Mouse (Mus musculus) CH12.LX (cell line): ENCODE results near the gene Zscan21. TPM values are rescaled to one million over a fixed set of nuclear protein-coding genes. Genes with fewer than 3 reads are reported as not detected.

ENCODE experiments used
- DNase-seq: peaks from one replicate; pipeline ENCODE4 v3.0.0-alpha.2; 2013; ENCODE audit errors: extremely low read depth
- H3K27ac ChIP-seq: 2 replicates; pipeline ENCODE4 v1.5.1; 2012; ENCODE audit warnings: low read depth, mild to moderate bottlenecking, control low read depth, moderate library complexity; ENCODE audit not compliant: insufficient read depth
- H3K27me3 ChIP-seq: replicated peaks from 2 replicates; pipeline ENCODE3; 2012; ENCODE audit warnings: inconsistent platforms
- H3K36me3 ChIP-seq, 2 experiments: replicated peaks in 1 of 2; 2 replicates each; pipeline versions ENCODE3 to v1.6.1; 2012; ENCODE audit warnings: inconsistent platforms in 1 of 2, low read length in 1 of 2, mild to moderate bottlenecking in 1 of 2, mixed read lengths in 1 of 2, moderate library complexity in 1 of 2; ENCODE audit not compliant: control insufficient read depth in 1 of 2, insufficient read depth in 1 of 2
- H3K4me1 ChIP-seq, 2 experiments: 2 replicates each; pipeline ENCODE4 v1.6.1; 2012; ENCODE audit warnings: inconsistent platforms in 1 of 2, moderate library complexity in 1 of 2; ENCODE audit not compliant: insufficient read depth in 2 of 2, control insufficient read depth in 1 of 2
- H3K4me2 ChIP-seq: 2 replicates; pipeline ENCODE4 v1.6.1; 2012; ENCODE audit warnings: low read depth, mild to moderate bottlenecking, control low read depth; ENCODE audit not compliant: poor library complexity, insufficient read depth, severe bottlenecking
- H3K4me3 ChIP-seq, 3 experiments: fragments of 150-350 bp in 1 of 3; sonication (generic) in 1 of 3; replicated peaks in 1 of 3; 2 replicates each; pipeline versions ENCODE3 to v1.5.1; 2011 to 2012; ENCODE audit warnings: low read depth in 2 of 3, low read length in 2 of 3, mild to moderate bottlenecking in 2 of 3, moderate library complexity in 2 of 3, control low read depth in 1 of 3, improper control_type of control experiment in 1 of 3, inconsistent platforms in 1 of 3, mixed read lengths in 1 of 3; ENCODE audit not compliant: poor library complexity in 1 of 3
- H3K79me2 ChIP-seq: replicated peaks from 2 replicates; pipeline ENCODE4 v1.6.1; 2012; ENCODE audit warnings: mild to moderate bottlenecking, moderate library complexity; ENCODE audit not compliant: control insufficient read depth, poor library complexity, insufficient read depth, severe bottlenecking; ENCODE audit errors: extremely low read depth
- H3K9ac ChIP-seq: 2 replicates; pipeline ENCODE4 v1.6.1; 2012; ENCODE audit warnings: low read depth, mild to moderate bottlenecking, control low read depth, moderate library complexity; ENCODE audit not compliant: insufficient read depth
- H3K9me3 ChIP-seq: replicated peaks from 2 replicates; pipeline ENCODE3; 2012; ENCODE audit warnings: low read length, inconsistent platforms, mixed read lengths
- BHLHE40 ChIP-seq: IDR thresholded peaks from 2 replicates; pipeline ENCODE4 v1.6.1; 2011; ENCODE audit warnings: mild to moderate bottlenecking, low read depth, low read length, improper control_type of control experiment
- CHD1 ChIP-seq: IDR thresholded peaks from 2 replicates; pipeline ENCODE4 v1.6.1; 2012; ENCODE audit warnings: low read depth, low read length, improper control_type of control experiment, inconsistent platforms
- CHD2 ChIP-seq: IDR thresholded peaks from 2 replicates; pipeline ENCODE4 v1.6.1; 2011; ENCODE audit warnings: low read length, improper control_type of control experiment
- CTCF ChIP-seq, 2 experiments: IDR thresholded peaks in 1 of 2; conservative IDR thresholded peaks in 1 of 2; 2 replicates each; pipeline ENCODE4 v1.5.1; 2011 to 2012; ENCODE audit warnings: low read depth in 2 of 2, low read length in 2 of 2, improper control_type of control experiment in 1 of 2, inconsistent platforms in 1 of 2, mild to moderate bottlenecking in 1 of 2, moderate library complexity in 1 of 2
- E2F4 ChIP-seq: IDR thresholded peaks from 2 replicates; pipeline ENCODE4 v1.6.1; 2011; ENCODE audit warnings: low read depth, low read length, improper control_type of control experiment; ENCODE audit not compliant: insufficient replicate concordance
- ELF1 ChIP-seq: IDR thresholded peaks from 2 replicates; pipeline ENCODE4 v1.6.1; 2014; ENCODE audit warnings: low read depth, mild to moderate bottlenecking, inconsistent platforms, low read length, improper control_type of control experiment
- EP300 ChIP-seq: IDR thresholded peaks from 2 replicates; pipeline ENCODE4 v1.6.1; 2011; ENCODE audit warnings: low read length, improper control_type of control experiment
- ETS1 ChIP-seq: conservative IDR thresholded peaks from 2 replicates; pipeline ENCODE4 v1.6.1; 2012; ENCODE audit warnings: low read depth, mild to moderate bottlenecking, inconsistent platforms, low read length, improper control_type of control experiment, moderate library complexity
- GABPA ChIP-seq: IDR thresholded peaks from 2 replicates; pipeline ENCODE4 v1.6.1; 2012; ENCODE audit warnings: low read depth, low read length, improper control_type of control experiment, inconsistent platforms; ENCODE audit not compliant: insufficient replicate concordance
- HCFC1 ChIP-seq: IDR thresholded peaks from 2 replicates; pipeline ENCODE4 v1.6.1; 2012; ENCODE audit warnings: low read depth, mild to moderate bottlenecking, inconsistent platforms, low read length, improper control_type of control experiment
- IRF4 ChIP-seq: IDR thresholded peaks from 2 replicates; pipeline ENCODE4 v1.6.1; 2014; ENCODE audit warnings: low read depth, mild to moderate bottlenecking, inconsistent platforms, low read length, improper control_type of control experiment
- JUN ChIP-seq: IDR thresholded peaks from 2 replicates; pipeline ENCODE4 v1.6.1; 2011; ENCODE audit warnings: low read depth, mild to moderate bottlenecking, low read length, improper control_type of control experiment, moderate library complexity; ENCODE audit not compliant: insufficient read depth
- JUND ChIP-seq: conservative IDR thresholded peaks from 2 replicates; pipeline ENCODE4 v1.6.1; 2011; ENCODE audit warnings: low read depth, low read length, improper control_type of control experiment
- KAT2A ChIP-seq: IDR thresholded peaks from 2 replicates; pipeline ENCODE4 v1.6.1; 2012; ENCODE audit warnings: low read length, improper control_type of control experiment, inconsistent platforms; ENCODE audit not compliant: insufficient replicate concordance
- MAFK ChIP-seq: IDR thresholded peaks from 2 replicates; pipeline ENCODE4 v1.6.1; 2011; ENCODE audit warnings: low read length, improper control_type of control experiment; ENCODE audit not compliant: insufficient replicate concordance
- MAX ChIP-seq: IDR thresholded peaks from 2 replicates; pipeline ENCODE4 v1.6.1; 2011; ENCODE audit warnings: low read length, improper control_type of control experiment
- MAZ ChIP-seq: IDR thresholded peaks from 2 replicates; pipeline ENCODE4 v1.6.1; 2012; ENCODE audit warnings: low read depth, mild to moderate bottlenecking, inconsistent platforms, low read length, improper control_type of control experiment, moderate library complexity
- MEF2A ChIP-seq: IDR thresholded peaks from 2 replicates; pipeline ENCODE4 v1.6.1; 2014; ENCODE audit warnings: low read depth, mild to moderate bottlenecking, inconsistent platforms, low read length, improper control_type of control experiment, borderline replicate concordance
- MXI1 ChIP-seq: IDR thresholded peaks from 2 replicates; pipeline ENCODE4 v1.6.1; 2011; ENCODE audit warnings: mild to moderate bottlenecking, low read depth, low read length, improper control_type of control experiment
- MYC ChIP-seq: IDR thresholded peaks from 2 replicates; pipeline ENCODE4 v1.6.1; 2011; ENCODE audit warnings: low read depth, mild to moderate bottlenecking, improper control_type of control experiment, low read length
- NELFE ChIP-seq: IDR thresholded peaks from 2 replicates; pipeline ENCODE4 v1.6.1; 2011; ENCODE audit warnings: low read depth, low read length, improper control_type of control experiment
- NRF1 ChIP-seq: IDR thresholded peaks from 2 replicates; pipeline ENCODE4 v1.6.1; 2014; ENCODE audit warnings: low read depth, mild to moderate bottlenecking, inconsistent platforms, low read length, improper control_type of control experiment, moderate library complexity
- PAX5 ChIP-seq: IDR thresholded peaks from 2 replicates; pipeline ENCODE4 v1.6.1; 2012; ENCODE audit warnings: low read length, inconsistent platforms, mixed read lengths
- POLR2A ChIP-seq: IDR thresholded peaks from 2 replicates; pipeline ENCODE4 v1.6.1; 2011; ENCODE audit warnings: low read depth, mild to moderate bottlenecking, improper control_type of control experiment, low read length
- POLR2AphosphoS2 ChIP-seq: IDR thresholded peaks from 2 replicates; pipeline ENCODE4 v1.6.1; 2011; ENCODE audit warnings: low read depth, low read length, improper control_type of control experiment
- RAD21 ChIP-seq: IDR thresholded peaks from 2 replicates; pipeline ENCODE4 v1.6.1; 2011; ENCODE audit warnings: low read depth, mild to moderate bottlenecking, low read length, improper control_type of control experiment, moderate library complexity
- RCOR1 ChIP-seq: conservative IDR thresholded peaks from 2 replicates; pipeline ENCODE4 v1.6.1; 2012; ENCODE audit warnings: low read depth, mild to moderate bottlenecking, inconsistent platforms, low read length, improper control_type of control experiment
- SIN3A ChIP-seq: IDR thresholded peaks from 2 replicates; pipeline ENCODE4 v1.6.1; 2012; ENCODE audit warnings: low read length, improper control_type of control experiment, inconsistent platforms
- SMC3 ChIP-seq: IDR thresholded peaks from 2 replicates; pipeline ENCODE4 v1.6.1; 2011; ENCODE audit warnings: low read depth, low read length, improper control_type of control experiment
- TBP ChIP-seq: conservative IDR thresholded peaks from 2 replicates; pipeline ENCODE4 v1.6.1; 2011; ENCODE audit warnings: low read depth, low read length, improper control_type of control experiment
- TCF12 ChIP-seq: IDR thresholded peaks from 2 replicates; pipeline ENCODE4 v1.6.1; 2014; ENCODE audit warnings: low read depth, mild to moderate bottlenecking, inconsistent platforms, low read length, improper control_type of control experiment
- UBTF ChIP-seq: IDR thresholded peaks from 2 replicates; pipeline ENCODE4 v1.6.1; 2012; ENCODE audit warnings: low read depth, mild to moderate bottlenecking, inconsistent platforms, low read length, improper control_type of control experiment, moderate library complexity
- USF1 ChIP-seq: IDR thresholded peaks from 2 replicates; pipeline ENCODE4 v1.6.1; 2014; ENCODE audit warnings: low read depth, mild to moderate bottlenecking, inconsistent platforms, low read length, improper control_type of control experiment
- USF2 ChIP-seq: conservative IDR thresholded peaks from 2 replicates; pipeline ENCODE4 v1.6.1; 2011; ENCODE audit warnings: low read depth, low read length, improper control_type of control experiment
- ZC3H11A ChIP-seq: IDR thresholded peaks from 2 replicates; pipeline ENCODE4 v1.6.1; 2012; ENCODE audit warnings: low read depth, mild to moderate bottlenecking, inconsistent platforms, low read length, improper control_type of control experiment
- ZMIZ1 ChIP-seq: IDR thresholded peaks from 2 replicates; pipeline ENCODE4 v1.6.1; 2012; ENCODE audit warnings: low read depth, mild to moderate bottlenecking, inconsistent platforms, low read length, improper control_type of control experiment
- ZNF384 ChIP-seq: IDR thresholded peaks from 2 replicates; pipeline ENCODE4 v1.6.1; 2012; ENCODE audit warnings: low read depth, low read length, improper control_type of control experiment, inconsistent platforms
- dilution Hi-C: fragments of 300-500 bp; cut with MboI; formaldehyde crosslinking; loops from 2 replicates; pipeline ENCODE4 v1.14.3; 2020; ENCODE audit warnings: low sequenced_read_pairs; ENCODE audit not compliant: extremely low pct_unique_long_range_greater_than_20kb, extremely low pct_ligation_motif_present
- in situ Hi-C: fragments of 300-500 bp; cut with MboI; formaldehyde crosslinking; loops from 3 replicates; pipeline ENCODE4 v1.14.3; 2019; ENCODE audit warnings: low sequenced_read_pairs, low pct_ligation_motif_present, low pct_unique_long_range_greater_than_20kb, mixed read lengths
- polyA plus RNA-seq: library from polyadenylated mRNA; unstranded; fragments of >175 nt; gene quantifications from 2 replicates; pipeline ENCODE4 v1.2.1, GENCODE M21; 2012; ENCODE audit warnings: low read depth; ENCODE audit not compliant: insufficient read length
- total RNA-seq, 2 experiments: library from RNA; depleted of rRNA; stranded (reverse); fragments of 300-350 nt in 1 of 2; fragments of >200 nt in 1 of 2; gene quantifications; 2 replicates each; pipeline ENCODE4 v1.2.3; 2012 to 2014

Zscan21 gene
- total and polyA plus RNA-seq, 3 experiments: 9.0 to 12.1 (median 9.6) TPM

DNA sequence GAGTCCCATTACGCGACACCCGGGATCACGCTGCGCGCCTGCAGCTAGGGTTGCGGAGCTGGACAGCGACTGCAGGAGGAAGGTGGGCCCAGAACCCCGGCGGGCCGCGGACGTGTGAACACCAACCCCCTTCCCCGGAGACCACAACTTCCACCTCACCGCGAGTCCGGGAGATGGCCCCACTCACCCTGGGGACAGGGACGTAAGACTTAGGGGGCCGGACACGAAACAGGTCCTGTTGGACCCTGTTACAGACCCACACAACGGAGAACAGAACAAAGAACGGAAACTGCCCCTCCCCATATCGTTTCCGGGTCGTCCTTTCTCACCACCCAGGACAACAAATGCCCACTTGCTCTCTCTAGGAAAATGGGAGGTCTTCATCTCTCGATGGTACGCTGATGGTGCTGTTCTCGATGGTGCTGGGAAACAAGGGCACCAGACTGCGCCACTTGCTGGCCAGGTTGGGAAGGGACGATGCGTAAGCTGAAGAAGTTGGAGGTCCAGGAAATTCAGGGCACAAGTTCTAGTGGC, 38.8 kb downstream of the Zscan21 start, which contains the start of gene Zfp113:
Zfp113 (minus strand) TSS at position 302 of the 534 bp plus-strand sequence.
- dilution Hi-C loops (no loop called here), in situ Hi-C loops (no loop called here)
- no peaks in the 10 kb centered on the region for H3K27me3 ChIP-seq
- H3K36me3 ChIP-seq: peaks cover 13 to 25% of the 10 kb centered on the region in 2 experiments
- peak within 1 kb of the TSS; percentile 94 for H3K9ac ChIP-seq
- no peak for TF ChIP-seq EP300
- TF ChIP-seq ZMIZ1: peak; percentile 39
- TF ChIP-seq RAD21: peak; percentile 28
- 0 out of 2 replicates have a peak, but pooled peaks have one; percentile 20 for TF ChIP-seq JUND
- TF ChIP-seq POLR2AphosphoS2: peak; percentile 40; the same call in 1 of the 2 replicates
- peak; percentile 78 for TF ChIP-seq NELFE
- TF ChIP-seq CHD2: peak; percentile 78; the same call in 1 of the 2 replicates
- TF ChIP-seq BHLHE40: no peak
- TF ChIP-seq USF1: no peak
- no peak; the same call in 1 of the 2 replicates for TF ChIP-seq ZNF384
- no peak for TF ChIP-seq PAX5
- peak; percentile 44 for TF ChIP-seq SMC3
- no peak for TF ChIP-seq USF2
- TF ChIP-seq RCOR1: no peak
- TF ChIP-seq ZC3H11A: no peak
- peak; percentile 79; the same call in 1 of the 2 replicates for TF ChIP-seq IRF4
- no peak for TF ChIP-seq E2F4
- no peak for TF ChIP-seq MAFK
- TF ChIP-seq MYC: peak; percentile 68; the same call in 1 of the 2 replicates
- TF ChIP-seq SIN3A: peak; percentile 99
- peak; percentile 89 for TF ChIP-seq MXI1
- TF ChIP-seq ELF1: peak; percentile 90
- peak; percentile 44; the same call in 1 of the 2 replicates for TF ChIP-seq ETS1
- peak; percentile 88 for TF ChIP-seq TBP
- TF ChIP-seq CHD1: no peak
- peak; percentile 95 for TF ChIP-seq HCFC1
- TF ChIP-seq MEF2A: peak; percentile 79; the same call in 1 of the 2 replicates
- TF ChIP-seq MAX: peak; percentile 78
- TF ChIP-seq GABPA: peak; percentile 91
- TF ChIP-seq CTCF (conservative IDR thresholded peaks at IDR 0.05 in 1 of 2, IDR thresholded peaks at IDR 0.05 in 1 of 2; ENCODE audit: low read depth in 2 of 2, low read length in 2 of 2): peak; percentile 20 to 90; a peak in 2 of 4 replicates
- peak; percentile 72 for TF ChIP-seq TCF12
- TF ChIP-seq UBTF: no peak
- no peak for TF ChIP-seq JUN
- TF ChIP-seq MAZ: peak; percentile 98
- TF ChIP-seq POLR2A: peak; percentile 81
- peak; percentile 53 for TF ChIP-seq NRF1
- TF ChIP-seq KAT2A: peak; percentile 90; the same call in 1 of the 2 replicates
- peak within 1 kb of the TSS; percentile 88 to 90 (median 89) for H3K4me3 ChIP-seq
- peak; percentile 96 for DNase-seq
- H3K27ac ChIP-seq: peak within 1 kb of the TSS; percentile 30; the same call in 1 of the 2 replicates
- H3K4me1 ChIP-seq: peaks cover 0 to 17% of the 10 kb centered on the region in 2 experiments; a peak in 2 of 4 replicates
- H3K4me2 ChIP-seq: peak within 1 kb of the TSS; percentile 100
- peaks cover 12% of the 10 kb centered on the region for H3K79me2 ChIP-seq
- no peaks in the 10 kb centered on the region for H3K9me3 ChIP-seq
